Mouse (Mus musculus) hindbrain, postnatal 0 days (tissue): ENCODE measurements around the gene Trpm3. TPM values are rescaled to one million over a fixed set of nuclear protein-coding genes. Genes with fewer than 3 reads are reported as not detected.

Source experiments
- ATAC-seq: fragments of 200-750 bp; cut with Nextera tagmentation; 2 replicates; pipeline ENCODE4 v1.8.0; 2017; ENCODE audit warnings: mild to moderate bottlenecking, moderate TSS enrichment, moderate library complexity
- DNase-seq: peaks from one replicate; pipeline ENCODE4 v3.0.0-alpha.2; 2015; ENCODE audit warnings: low spot score
- H3K27ac ChIP-seq: fragments of 300-500 bp; sonication (generic); 2 replicates; pipeline ENCODE4 v1.5.1; 2014; ENCODE audit warnings: mild to moderate bottlenecking
- H3K27me3 ChIP-seq: fragments of 300-500 bp; sonication (generic); 2 replicates; pipeline ENCODE4 v1.6.1; 2014; ENCODE audit warnings: low read length, mixed read lengths; ENCODE audit not compliant: insufficient read depth
- H3K36me3 ChIP-seq: fragments of 300-500 bp; sonication (generic); 2 replicates; pipeline ENCODE4 v1.6.1; 2014; ENCODE audit warnings: low read length, mixed read lengths; ENCODE audit not compliant: insufficient read depth
- H3K4me1 ChIP-seq: fragments of 300-500 bp; sonication (generic); 2 replicates; pipeline ENCODE4 v1.6.1; 2014; ENCODE audit warnings: antibody characterized with exemption, low read length, mixed read lengths; ENCODE audit not compliant: insufficient read depth
- H3K4me2 ChIP-seq: fragments of 300-500 bp; sonication (generic); 2 replicates; pipeline ENCODE4 v1.6.1; 2014; ENCODE audit warnings: low read depth, mild to moderate bottlenecking, low read length, moderate library complexity, mixed read lengths
- H3K4me3 ChIP-seq: fragments of 300-500 bp; sonication (generic); 2 replicates; pipeline ENCODE4 v1.5.1; 2014; ENCODE audit warnings: low read length
- H3K9ac ChIP-seq: fragments of 300-500 bp; sonication (generic); replicated peaks from 2 replicates; pipeline ENCODE4 v1.6.1; 2014; ENCODE audit warnings: mild to moderate bottlenecking, low read length, moderate library complexity, mixed read lengths
- H3K9me3 ChIP-seq: fragments of 300-500 bp; sonication (generic); 2 replicates; pipeline ENCODE4 v1.6.1; 2016; ENCODE audit warnings: low read length, mixed read lengths
- CTCF ChIP-seq: IDR thresholded peaks from 2 replicates; pipeline ENCODE4 v1.5.1; 2016; ENCODE audit warnings: antibody characterized with exemption, control low read depth, low read depth
- WGBS: fragments of 180-500 bp; shearing (Covaris S2); extraction: QIAGEN DNeasy Blood & Tissue Kit; methylation state at CpG from one replicate; pipeline ENCODE4 v1.1.7; 2014; 5-methylcytosine and 5-hydroxymethylcytosine counted together
- polyA plus RNA-seq: library from polyadenylated mRNA; unstranded; fragments of >200 nt; fragmentation: Nextera tagmentation; extraction: Ambion mirVana; gene quantifications from 2 replicates; pipeline ENCODE4 v1.2.1, GENCODE M21; 2015
- total RNA-seq: library from RNA; depleted of rRNA; stranded (reverse); fragments of >200 nt; gene quantifications from 2 replicates; pipeline ENCODE4 v1.2.3, GENCODE M21; 2014

Trpm3 gene
- total and polyA plus RNA-seq, 2 experiments from 2014 or later = 44.1 to 63.5 TPM

GRCm38 (mm10) chr19:22462043-22462442 lies 323.2 kb downstream of the Trpm3 start:
- H3K36me3 ChIP-seq = no peaks in the 10 kb centered on the region
- no peaks in the 10 kb centered on the region for H3K4me1 ChIP-seq
- H3K9ac ChIP-seq = no peak overlapping the region
- DNase-seq = no peak
- no peak overlapping the region for H3K4me2 ChIP-seq
- no peak for TF ChIP-seq CTCF
- no peaks in the 10 kb centered on the region for H3K9me3 ChIP-seq
- H3K4me3 ChIP-seq = no peak overlapping the region
- ATAC-seq = no peak
- no peaks in the 10 kb centered on the region for H3K27me3 ChIP-seq
- H3K27ac ChIP-seq = no peak overlapping the region

- ATAC-seq (no peak), DNase-seq (no peak)
- no peak for TF ChIP-seq CTCF
- H3K4me2 ChIP-seq = no peak overlapping the region
- no peak overlapping the region for H3K4me3 ChIP-seq
- H3K27me3 ChIP-seq = no peaks in the 10 kb centered on the region
- WGBS = 65% methylated on average over 3 of the region's 3 CpGs
- H3K36me3 ChIP-seq = no peaks in the 10 kb centered on the region
- no peaks in the 10 kb centered on the region for H3K9me3 ChIP-seq
- H3K27ac ChIP-seq = no peak overlapping the region
- H3K9ac ChIP-seq = no peak overlapping the region
- no peaks in the 10 kb centered on the region for H3K4me1 ChIP-seq
Observed at GRCm38 (mm10) chr19:22463506-22463905, 324.7 kb downstream of the Trpm3 start.

GRCm38 (mm10) chr19:22469608-22470007 lies 330.8 kb downstream of the Trpm3 start:
- ATAC-seq = no peak
- Histone ChIP-seq H3K9me3 (no peaks in the 10 kb centered on the region), H3K36me3 (no peaks in the 10 kb centered on the region), H3K27ac (no peak overlapping the region), H3K4me3 (no peak overlapping the region), H3K9ac (no peak overlapping the region), H3K4me2 (no peak overlapping the region), H3K4me1 (no peaks in the 10 kb centered on the region), H3K27me3 (no peaks in the 10 kb centered on the region)
- WGBS = 76% methylated on average over 4 of the region's 4 CpGs
- TF ChIP-seq CTCF = no peak
- DNase-seq = no peak

GRCm38 (mm10) chr19:22473030-22473712 lies 334.3 kb downstream of the Trpm3 start:
- Histone ChIP-seq H3K9ac (no peak overlapping the region), H3K4me1 (0 out of 2 replicates have a peak, but pooled peaks cover 3% of the 10 kb centered on the region), H3K4me3 (no peak overlapping the region), H3K4me2 (no peak overlapping the region), H3K9me3 (no peaks in the 10 kb centered on the region), H3K27me3 (no peaks in the 10 kb centered on the region), H3K36me3 (no peaks in the 10 kb centered on the region), H3K27ac (no peak overlapping the region)
- ATAC-seq (no peak), DNase-seq (peak; percentile 44)
- 83% methylated on average over 4 of the region's 4 CpGs for WGBS
- no peak for TF ChIP-seq CTCF

GRCm38 (mm10) chr19:22478295-22478989 lies 339.6 kb downstream of the Trpm3 start:
- no peaks in the 10 kb centered on the region for H3K27me3 ChIP-seq
- no peak overlapping the region for H3K27ac ChIP-seq
- no peak overlapping the region for H3K4me3 ChIP-seq
- WGBS = 94% methylated on average over 6 of the region's 6 CpGs
- DNase-seq (no peak), ATAC-seq (no peak)
- H3K9me3 ChIP-seq = no peaks in the 10 kb centered on the region
- 0 out of 2 replicates have a peak, but pooled peaks cover 3% of the 10 kb centered on the region for H3K4me1 ChIP-seq
- no peak overlapping the region for H3K4me2 ChIP-seq
- no peak overlapping the region for H3K9ac ChIP-seq
- no peaks in the 10 kb centered on the region for H3K36me3 ChIP-seq
- no peak for TF ChIP-seq CTCF

GRCm38 (mm10) chr19:22503469-22503868 lies 364.6 kb downstream of the Trpm3 start:
- H3K4me3 ChIP-seq = no peak overlapping the region
- peak; percentile 9 for DNase-seq
- TF ChIP-seq CTCF = no peak
- H3K27me3 ChIP-seq = no peaks in the 10 kb centered on the region
- no peak overlapping the region for H3K27ac ChIP-seq
- no peak overlapping the region for H3K4me2 ChIP-seq
- no peaks in the 10 kb centered on the region for H3K9me3 ChIP-seq
- H3K36me3 ChIP-seq = no peaks in the 10 kb centered on the region
- no peak overlapping the region for H3K9ac ChIP-seq
- H3K4me1 ChIP-seq = no peaks in the 10 kb centered on the region
- 81% methylated on average over 6 of the region's 6 CpGs for WGBS
- no peak for ATAC-seq

GRCm38 (mm10) chr19:22518508-22518907 lies 379.7 kb downstream of the Trpm3 start:
- no peak overlapping the region for H3K9ac ChIP-seq
- H3K27me3 ChIP-seq = no peaks in the 10 kb centered on the region
- no peaks in the 10 kb centered on the region for H3K9me3 ChIP-seq
- DNase-seq = peak; percentile 26
- no peak overlapping the region for H3K4me3 ChIP-seq
- no peak overlapping the region for H3K27ac ChIP-seq
- no peak for TF ChIP-seq CTCF
- 65% methylated on average over 6 of the region's 6 CpGs for WGBS
- no peaks in the 10 kb centered on the region for H3K4me1 ChIP-seq
- no peak for ATAC-seq
- no peaks in the 10 kb centered on the region for H3K36me3 ChIP-seq
- H3K4me2 ChIP-seq = no peak overlapping the region
